Mouse (Mus musculus) kidney, embryonic 16.5 days (tissue): ENCODE data around the gene Il17rc. TPM values are rescaled to one million over a fixed set of nuclear protein-coding genes. Genes with fewer than 3 reads are reported as not detected.

Experiments used
- ATAC-seq: fragments of 200-750 bp; cut with Nextera tagmentation; 2 replicates; pipeline ENCODE4 v1.8.0; 2017; ENCODE audit warnings: moderate TSS enrichment; ENCODE audit not compliant: low FRiP score, low TSS enrichment
- H3K27ac ChIP-seq: fragments of 300-500 bp; sonication (generic); 2 replicates; pipeline ENCODE4 v1.5.1; 2014; ENCODE audit warnings: low read length
- H3K27me3 ChIP-seq: fragments of 300-500 bp; sonication (generic); 2 replicates; pipeline ENCODE4 v1.6.1; 2014; ENCODE audit warnings: low read length, control low read depth, mixed read lengths; ENCODE audit not compliant: insufficient read depth
- H3K36me3 ChIP-seq: fragments of 300-500 bp; sonication (generic); 2 replicates; pipeline ENCODE4 v1.6.1; 2014; ENCODE audit warnings: low read length, control low read depth, mixed read lengths; ENCODE audit not compliant: insufficient read depth
- H3K4me1 ChIP-seq: fragments of 300-500 bp; sonication (generic); 2 replicates; pipeline ENCODE4 v1.6.1; 2014; ENCODE audit warnings: low read length, control low read depth, mixed read lengths; ENCODE audit not compliant: insufficient read depth
- H3K4me2 ChIP-seq: fragments of 300-500 bp; sonication (generic); replicated peaks from 2 replicates; pipeline ENCODE4 v1.6.1; 2014; ENCODE audit warnings: low read depth, low read length
- H3K4me3 ChIP-seq: fragments of 300-500 bp; sonication (generic); 2 replicates; pipeline ENCODE4 v1.5.1; 2014; ENCODE audit warnings: mild to moderate bottlenecking, low read length
- H3K9ac ChIP-seq: fragments of 300-500 bp; sonication (generic); replicated peaks from 2 replicates; pipeline ENCODE4 v1.6.1; 2014; ENCODE audit warnings: low read length
- H3K9me3 ChIP-seq: fragments of 300-500 bp; sonication (generic); 2 replicates; pipeline ENCODE4 v1.6.1; 2016; ENCODE audit warnings: low read length, control low read depth
- WGBS: fragments of 180-500 bp; shearing (Covaris S2); extraction: QIAGEN DNeasy Blood & Tissue Kit; methylation state at CpG from one replicate; pipeline ENCODE4 v1.1.7; 2014; 5-methylcytosine and 5-hydroxymethylcytosine counted together
- polyA plus RNA-seq: library from polyadenylated mRNA; unstranded; fragments of >200 nt; fragmentation: Nextera tagmentation; extraction: Ambion mirVana; gene quantifications from 2 replicates; pipeline ENCODE4 v1.2.1, GENCODE M21; 2015

Gene Il17rc
- polyA plus RNA-seq, 1 experiment from 2014 or later, result 31.0 TPM

DNA sequence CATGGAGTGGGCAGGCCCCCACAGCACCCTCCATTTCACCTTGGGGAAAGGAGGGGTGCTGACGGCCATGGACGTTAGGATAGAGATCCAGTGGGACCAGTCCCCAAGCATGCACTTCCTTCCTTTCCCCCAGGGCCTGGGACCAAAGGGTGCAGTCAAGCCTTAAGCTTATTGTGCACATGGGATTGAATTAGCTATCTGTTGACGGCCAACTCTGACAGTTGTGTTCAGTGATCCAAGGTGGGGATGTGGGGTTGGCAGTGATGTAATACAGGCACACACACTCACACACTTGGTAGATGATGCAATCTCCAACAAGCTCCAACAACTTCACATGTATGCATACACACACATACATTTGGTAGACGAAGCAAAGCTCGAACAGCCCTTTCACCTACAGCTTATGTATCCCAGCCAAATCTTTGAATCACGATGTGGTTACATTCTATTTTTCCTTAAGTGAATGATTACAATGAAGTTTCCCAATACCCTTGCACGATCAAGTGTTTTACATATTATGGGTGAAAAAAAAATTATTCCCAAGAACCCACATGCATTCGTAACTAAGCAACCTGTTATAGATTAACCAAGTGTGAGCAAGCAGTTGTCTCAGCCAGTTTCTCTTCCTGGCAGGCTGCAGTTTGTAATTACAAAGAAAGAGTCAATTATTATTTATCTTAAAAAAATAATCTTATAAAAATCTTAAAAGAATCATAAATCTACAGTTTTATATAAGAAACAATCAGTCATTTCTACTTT, 26.8 kb upstream of the Il17rc start:
- WGBS, result 69% methylated on average over 6 of the region's 8 CpGs
- H3K27me3 ChIP-seq, result no peaks in the 10 kb centered on the region
- peak; percentile 50 for ATAC-seq
- no peak overlapping the region for H3K4me3 ChIP-seq
- H3K9me3 ChIP-seq, result no peaks in the 10 kb centered on the region
- peaks cover 19% of the 10 kb centered on the region for H3K4me1 ChIP-seq
- no peak overlapping the region for H3K9ac ChIP-seq
- peaks cover 25% of the 10 kb centered on the region for H3K36me3 ChIP-seq
- peak overlapping the region; percentile 16; the same call in 1 of the 2 replicates for H3K4me2 ChIP-seq
- H3K27ac ChIP-seq, result peak overlapping the region; percentile 51

DNA sequence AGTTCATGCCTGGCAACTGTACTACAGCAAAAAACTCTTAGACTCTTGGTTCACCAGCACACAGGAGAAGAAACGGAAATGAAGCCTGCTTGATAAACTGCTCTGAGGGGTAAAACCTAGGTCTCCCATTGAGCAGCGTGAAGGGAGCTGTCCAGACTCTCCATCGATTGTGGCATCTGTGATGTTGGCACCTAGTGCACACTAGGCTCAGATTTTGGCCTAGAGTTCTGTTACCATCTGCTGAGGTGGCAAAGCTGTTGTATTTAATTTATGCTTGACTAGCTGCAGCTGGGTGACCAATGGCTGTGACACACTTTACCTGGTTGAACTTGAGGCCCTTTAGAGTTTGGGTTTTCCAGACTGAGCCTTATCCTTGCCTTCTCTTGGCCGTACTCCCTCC, 23.6 kb upstream of the Il17rc start:
- H3K9me3 ChIP-seq, result no peaks in the 10 kb centered on the region
- H3K36me3 ChIP-seq, result peaks cover 25% of the 10 kb centered on the region
- no peak for ATAC-seq
- H3K4me1 ChIP-seq, result peaks cover 24% of the 10 kb centered on the region
- H3K4me3 ChIP-seq, result no peak overlapping the region
- no peak overlapping the region for H3K27ac ChIP-seq
- no peaks in the 10 kb centered on the region for H3K27me3 ChIP-seq
- H3K4me2 ChIP-seq, result no peak overlapping the region
- WGBS, result 98% methylated on average over 4 of the region's 4 CpGs
- no peak overlapping the region for H3K9ac ChIP-seq

DNA sequence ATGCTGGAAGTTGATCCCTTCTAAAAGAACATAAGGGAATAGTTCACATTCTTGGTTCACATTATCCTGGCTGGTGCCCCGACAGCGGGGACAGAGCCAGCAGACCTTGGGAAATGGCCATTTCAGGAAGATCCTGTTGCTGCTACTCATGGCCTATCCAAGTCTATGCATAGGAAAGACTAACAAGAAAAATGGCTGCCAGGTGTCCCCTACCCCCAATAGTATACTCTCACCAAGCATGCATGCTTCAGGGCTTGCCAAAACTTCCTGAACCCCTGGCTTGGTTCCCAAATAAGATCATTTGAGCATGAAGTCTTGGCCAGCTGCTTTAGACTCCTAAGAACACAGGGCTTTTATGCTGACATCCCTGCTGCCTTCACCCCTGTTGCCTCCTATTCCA, 19.4 kb upstream of the Il17rc start:
- no peak for ATAC-seq
- Histone ChIP-seq H3K4me3 (no peak overlapping the region), H3K9me3 (no peaks in the 10 kb centered on the region), H3K36me3 (peaks cover 23% of the 10 kb centered on the region), H3K9ac (0 out of 2 replicates have a peak overlapping the region, but pooled peaks have one; percentile 9), H3K27me3 (no peaks in the 10 kb centered on the region), H3K27ac (no peak overlapping the region), H3K4me1 (peaks cover 5% of the 10 kb centered on the region; the same call in 1 of the 2 replicates), H3K4me2 (no peak overlapping the region)
- WGBS, result 71% methylated on average over 2 of the region's 2 CpGs

GRCm38 (mm10) chr6:113455007-113455406, 16.2 kb upstream of the Il17rc start:
- WGBS, result 65% methylated on average over 5 of the region's 5 CpGs
- Histone ChIP-seq H3K4me2 (no peak overlapping the region), H3K36me3 (no peaks in the 10 kb centered on the region), H3K27ac (no peak overlapping the region), H3K4me1 (peaks cover 9% of the 10 kb centered on the region), H3K4me3 (no peak overlapping the region), H3K9ac (no peak overlapping the region), H3K9me3 (no peaks in the 10 kb centered on the region), H3K27me3 (no peaks in the 10 kb centered on the region)
- ATAC-seq, result no peak

DNA sequence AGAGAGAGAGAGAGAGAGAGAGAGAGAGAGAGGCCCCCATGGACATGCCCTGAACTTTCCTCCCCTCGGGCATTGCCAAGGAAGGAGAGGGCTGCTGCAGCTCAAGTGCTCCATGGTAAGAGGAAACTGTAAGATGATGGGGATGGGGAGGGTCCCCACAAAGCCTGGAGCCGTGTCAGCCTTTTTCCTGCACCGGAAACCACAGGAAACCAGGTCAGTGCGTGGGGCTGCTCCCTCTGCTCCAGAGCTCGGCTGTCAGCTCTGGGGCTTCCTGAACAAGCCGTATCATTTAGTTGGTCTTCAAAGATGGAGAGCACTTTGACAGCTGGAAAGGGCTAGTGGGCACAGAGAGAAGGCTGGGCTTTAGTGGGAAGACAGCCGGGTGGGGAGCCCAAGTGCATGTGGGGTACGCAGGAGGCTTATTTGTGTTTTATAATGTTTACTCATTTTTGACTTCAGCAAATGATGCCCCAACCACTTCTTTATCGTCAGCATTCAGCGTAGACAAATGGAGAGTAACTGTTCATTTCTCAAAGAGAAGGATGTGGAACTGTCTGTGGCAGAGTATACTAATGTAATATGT, 13.2 kb upstream of the Il17rc start, which contains the start of gene Il17re:
TSS of gene Il17re (plus strand) at position 533 of the 583 bp plus-strand sequence.
- no peaks in the 10 kb centered on the region for H3K36me3 ChIP-seq
- H3K4me2 ChIP-seq, result peak within 1 kb of the TSS; percentile 28; the same call in 1 of the 2 replicates
- no peaks in the 10 kb centered on the region for H3K9me3 ChIP-seq
- 56% methylated on average over 10 of the region's 10 CpGs for WGBS
- peaks cover 3% of the 10 kb centered on the region; the same call in 1 of the 2 replicates for H3K4me1 ChIP-seq
- H3K9ac ChIP-seq, result peak within 1 kb of the TSS; percentile 1; the same call in 1 of the 2 replicates
- H3K27ac ChIP-seq, result 0 out of 2 replicates have a peak within 1 kb of the TSS, but pooled peaks have one; percentile 35
- H3K27me3 ChIP-seq, result no peaks in the 10 kb centered on the region
- H3K4me3 ChIP-seq, result no peak within 1 kb of the TSS
- ATAC-seq, result no peak

DNA sequence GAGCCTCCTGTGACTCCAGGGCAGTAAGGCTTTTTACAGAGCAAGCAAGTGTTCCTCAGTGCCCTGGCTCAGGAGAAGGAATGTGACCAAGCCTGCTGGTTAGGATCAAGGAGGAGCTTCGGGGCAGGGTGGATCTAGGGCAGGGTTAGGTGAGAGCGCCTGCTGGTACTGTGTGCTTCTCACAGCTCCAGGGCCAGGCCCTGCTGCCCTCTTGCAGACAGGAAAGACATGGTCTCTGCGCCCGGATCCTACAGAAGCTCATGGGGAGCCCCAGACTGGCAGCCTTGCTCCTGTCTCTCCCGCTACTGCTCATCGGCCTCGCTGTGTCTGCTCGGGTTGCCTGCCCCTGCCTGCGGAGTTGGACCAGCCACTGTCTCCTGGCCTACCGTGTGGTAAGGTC, 12.6 kb upstream of the Il17rc start:
- peak overlapping the region; percentile 28; the same call in 1 of the 2 replicates for H3K4me2 ChIP-seq
- ATAC-seq, result peak; percentile 82
- no peaks in the 10 kb centered on the region for H3K9me3 ChIP-seq
- no peak overlapping the region for H3K4me3 ChIP-seq
- WGBS, result 54% methylated on average over 10 of the region's 10 CpGs
- H3K4me1 ChIP-seq, result peaks cover 3% of the 10 kb centered on the region; the same call in 1 of the 2 replicates
- 0 out of 2 replicates have a peak overlapping the region, but pooled peaks have one; percentile 35 for H3K27ac ChIP-seq
- H3K36me3 ChIP-seq, result no peaks in the 10 kb centered on the region
- H3K9ac ChIP-seq, result no peak overlapping the region; the same call in 1 of the 2 replicates
- H3K27me3 ChIP-seq, result no peaks in the 10 kb centered on the region

GRCm38 (mm10) chr6:113464040-113464439, 7.2 kb upstream of the Il17rc start:
- Histone ChIP-seq H3K27ac (no peak overlapping the region), H3K9me3 (no peaks in the 10 kb centered on the region), H3K9ac (no peak overlapping the region), H3K4me2 (no peak overlapping the region), H3K27me3 (no peaks in the 10 kb centered on the region), H3K4me1 (0 out of 2 replicates have a peak, but pooled peaks cover 3% of the 10 kb centered on the region), H3K36me3 (no peaks in the 10 kb centered on the region), H3K4me3 (no peak overlapping the region)
- 69% methylated on average over 7 of the region's 7 CpGs for WGBS
- no peak for ATAC-seq

DNA sequence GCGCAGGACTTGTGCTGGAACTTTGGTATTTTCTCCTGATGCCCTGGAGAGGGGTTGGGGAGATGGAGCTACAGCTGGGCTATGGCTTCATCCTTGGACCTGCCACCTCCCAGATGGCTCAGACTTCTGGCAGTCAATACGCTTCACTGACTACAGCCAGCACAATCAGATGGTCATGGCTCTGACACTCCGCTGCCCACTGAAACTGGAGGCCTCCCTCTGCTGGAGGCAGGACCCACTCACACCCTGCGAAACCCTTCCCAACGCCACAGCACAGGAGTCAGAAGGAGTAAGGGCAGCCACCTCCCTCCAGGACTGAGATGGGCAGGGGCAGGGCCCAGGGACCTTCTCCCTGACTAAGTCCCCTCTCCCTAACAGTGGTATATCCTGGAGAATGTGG, 5.6 kb upstream of the Il17rc start:
- Histone ChIP-seq H3K9ac (no peak overlapping the region), H3K27me3 (peaks cover 5% of the 10 kb centered on the region; the same call in 1 of the 2 replicates), H3K9me3 (no peaks in the 10 kb centered on the region), H3K4me1 (peaks cover 12% of the 10 kb centered on the region; the same call in 1 of the 2 replicates), H3K4me2 (no peak overlapping the region), H3K4me3 (no peak overlapping the region), H3K27ac (no peak overlapping the region), H3K36me3 (no peaks in the 10 kb centered on the region)
- peak; percentile 62; the same call in 1 of the 2 replicates for ATAC-seq
- WGBS, result 34% methylated on average over 5 of the region's 5 CpGs

DNA sequence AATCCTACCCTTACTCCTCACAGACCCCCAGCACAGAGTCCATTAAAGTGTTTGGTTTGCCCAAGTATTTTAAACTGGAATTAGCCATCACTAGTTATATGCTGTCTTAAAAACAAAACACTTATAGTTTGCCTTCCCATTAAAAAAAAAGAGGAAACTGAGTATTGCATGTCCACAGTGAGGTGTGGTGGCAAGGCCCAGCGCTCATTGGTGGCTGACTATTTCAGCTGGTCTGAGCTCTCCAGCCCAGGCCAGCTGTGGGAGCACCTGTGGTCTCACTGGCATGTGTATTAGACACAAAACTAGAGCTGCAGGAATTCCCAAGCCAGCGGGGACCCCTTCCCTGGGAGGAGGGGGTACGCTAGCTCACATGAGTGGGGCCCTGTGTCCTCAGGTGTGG, 2.7 kb upstream of the Il17rc start:
- H3K9me3 ChIP-seq, result no peaks in the 10 kb centered on the region
- ATAC-seq, result no peak
- H3K36me3 ChIP-seq, result no peaks in the 10 kb centered on the region
- H3K4me2 ChIP-seq, result no peak overlapping the region
- peaks cover 28% of the 10 kb centered on the region for H3K4me1 ChIP-seq
- no peak overlapping the region for H3K4me3 ChIP-seq
- peaks cover 5% of the 10 kb centered on the region; the same call in 1 of the 2 replicates for H3K27me3 ChIP-seq
- H3K9ac ChIP-seq, result peak overlapping the region; percentile 37; the same call in 1 of the 2 replicates
- H3K27ac ChIP-seq, result no peak overlapping the region
- WGBS, result 67% methylated on average over 3 of the region's 3 CpGs
